Mouse (Mus musculus): ENCODE measurements at regions not wholly inside any gene's neighbourhood (a gene's known extent, or its start where the extent isn't known, plus 50 kb on each side); places are given as distances from the start of the nearest gene placed in this dataset.

- TF ChIP-seq CTCF (IDR thresholded peaks at IDR 0.05; ENCODE audit: insufficient read depth, low read length) (no peak), POLR2A (IDR thresholded peaks at IDR 0.05; ENCODE audit: borderline replicate concordance, extremely low read depth, low read depth, low read length) (no peak)
Measured at GRCm38 (mm10) chr8:92771856-92772650, 55.0 kb upstream of the Mmp2 start.
